Mouse (Mus musculus) cerebellum, adult 11 months (tissue): ENCODE data around the gene Mdn1.

Experiments used
- DNase-seq: peaks from one replicate; pipeline ENCODE4 v3.0.0; 2022

Gene Mdn1

GRCm38 (mm10) chr4:32789020-32789419, 132.1 kb downstream of the Mdn1 start:
- no peak for DNase-seq

- no peak for DNase-seq
Measured at GRCm38 (mm10) chr4:32798976-32799375, 142.1 kb downstream of the Mdn1 start.

- DNase-seq: peak; percentile 79
Measured at GRCm38 (mm10) chr4:32799966-32800576, 143.2 kb downstream of the Mdn1 start, which contains the start of gene Lyrm2. TSS of gene Lyrm2 (plus strand) at chr4:32800253.

- no peak for DNase-seq
Measured at GRCm38 (mm10) chr4:32800577-32801170, 143.8 kb downstream of the Mdn1 start.

- no peak for DNase-seq
Measured at GRCm38 (mm10) chr4:32817478-32817877, 160.6 kb downstream of the Mdn1 start.

GRCm38 (mm10) chr4:32820676-32821075, 163.8 kb downstream of the Mdn1 start:
- DNase-seq: no peak

GRCm38 (mm10) chr4:32824254-32824653, 167.3 kb downstream of the Mdn1 start:
- DNase-seq: peak; percentile 28
